In genomic region chr1:131828297-131829126, GRCm38 (mm10) we compare ENCODE assay signal across 8 mouse cellular contexts. TPM values are rescaled to one million over a fixed set of nuclear protein-coding genes. Genes with fewer than 3 reads are reported as not detected.
A peak's percentile ranks its signal among the peaks of the same experiment; 100 is the strongest.
DNase-seq lines count a peak whose midpoint lies in the region; ATAC-seq and TF ChIP-seq lines count a peak whose summit lies in the region.

No protein-coding gene starts in this region.

- in situ Hi-C loops in CH12.LX (cut with MboI; ENCODE audit: low pct_ligation_motif_present, low pct_unique_long_range_greater_than_20kb, low sequenced_read_pairs): loop anchor here (25.0 kb wide), 1 partner anchor 116 kb away; no protein-coding TSS in a partner anchor

- ATAC-seq in heart, embryonic 15.5 days (replicated peaks; ENCODE audit: insufficient number of reproducible peaks, insufficient read depth, low FRiP score, low read depth): peak; percentile 54
- peak; percentile 71 for ATAC-seq in liver, embryonic 11.5 days (replicated peaks; ENCODE audit: low FRiP score)
- ATAC-seq in neural tube, embryonic 13.5 days (ENCODE audit: low read depth): peak; percentile 70; the same call in 1 of the 2 replicates

- H3K4me1 ChIP-seq in kidney, adult 2 months (ENCODE audit: control insufficient read depth, insufficient read depth, low read length): no peaks in the 10 kb centered on the region; the same call in 1 of the 2 replicates
- peaks cover 11 to 74% of the 10 kb centered on the region in 2 experiments for H3K4me1 ChIP-seq in CH12.LX (ENCODE audit: control insufficient read depth in 1 of 2, insufficient read depth in 2 of 2)
- peaks cover 12% of the 10 kb centered on the region for H3K4me1 ChIP-seq in heart, embryonic 15.5 days (replicated peaks)
- peaks cover 3% of the 10 kb centered on the region; the same call in 1 of the 2 replicates for H3K4me1 ChIP-seq in liver, embryonic 11.5 days (replicated peaks; ENCODE audit: control insufficient read depth, insufficient read depth, low read length)
- H3K4me1 ChIP-seq in neural tube, embryonic 13.5 days (replicated peaks): peaks cover 52% of the 10 kb centered on the region

- H3K27ac ChIP-seq in kidney, adult 2 months (ENCODE audit: insufficient read depth, low read depth, low read length): peak overlapping the region; percentile 61
- peak overlapping the region; percentile 67 for H3K27ac ChIP-seq in CH12.LX (ENCODE audit: insufficient read depth, low read depth)
- H3K27ac ChIP-seq in heart, embryonic 15.5 days: peak overlapping the region; percentile 86
- peak overlapping the region; percentile 58 for H3K27ac ChIP-seq in liver, embryonic 11.5 days (ENCODE audit: low read depth, low read length)
- H3K27ac ChIP-seq in neural tube, embryonic 13.5 days (replicated peaks): peak overlapping the region; percentile 83; the same call in 1 of the 2 replicates

- H3K79me2 ChIP-seq in CH12.LX (replicated peaks; ENCODE audit: control insufficient read depth, extremely low read depth, insufficient read depth, poor library complexity, severe bottlenecking): no peaks in the 10 kb centered on the region; the same call in 1 of the 2 replicates

- dilution Hi-C loops in CH12.LX (cut with MboI; ENCODE audit: extremely low pct_ligation_motif_present, extremely low pct_unique_long_range_greater_than_20kb, low sequenced_read_pairs): no loop called here

- H3K9ac ChIP-seq in CH12.LX (ENCODE audit: insufficient read depth, low read depth): peak overlapping the region; percentile 89
- H3K9ac ChIP-seq in heart, embryonic 15.5 days: peak overlapping the region; percentile 77
- peak overlapping the region; percentile 86 for H3K9ac ChIP-seq in liver, embryonic 11.5 days (ENCODE audit: low read depth, low read length)
- H3K9ac ChIP-seq in neural tube, embryonic 13.5 days: peak overlapping the region; percentile 77

- H3K4me3 ChIP-seq in kidney, adult 2 months (ENCODE audit: insufficient read depth, low read depth, low read length): peak overlapping the region; percentile 65
- H3K4me3 ChIP-seq in CH12.LX (replicated peaks in 1 of 3; ENCODE audit: low read depth in 2 of 3, low read length in 2 of 3, poor library complexity in 1 of 3): peak overlapping the region; percentile 79 to 95 (median 85)
- peak overlapping the region; percentile 86 for H3K4me3 ChIP-seq in heart, embryonic 15.5 days
- H3K4me3 ChIP-seq in liver, embryonic 11.5 days (ENCODE audit: low read depth, low read length): peak overlapping the region; percentile 81
- peak overlapping the region; percentile 76 for H3K4me3 ChIP-seq in neural tube, embryonic 13.5 days

- no peak for TF ChIP-seq RAD21 in CH12.LX (IDR thresholded peaks at IDR 0.05; ENCODE audit: low read depth, low read length)

- peak; percentile 29 for DNase-seq in kidney, adult 2 months
- no peak for DNase-seq in kidney, adult 11 months
- DNase-seq in CH12.LX (ENCODE audit: extremely low read depth): peak; percentile 24
- peak; percentile 60 for DNase-seq in brain, embryonic 14.5 days (ENCODE audit: low read depth)
- DNase-seq in liver, embryonic 11.5 days (ENCODE audit: low spot score): peak; percentile 76
- no peak for DNase-seq in ovary, postnatal 14 days (ENCODE audit: low spot score)

- WGBS in kidney, adult 2 months: 3% methylated on average over 22 of the region's 22 CpGs
- 1% methylated on average over 22 of the region's 22 CpGs for WGBS in heart, embryonic 15.5 days
- 2% methylated on average over 21 of the region's 22 CpGs for WGBS in liver, embryonic 11.5 days
- WGBS in neural tube, embryonic 13.5 days: 3% methylated on average over 21 of the region's 22 CpGs

- no peaks in the 10 kb centered on the region for H3K27me3 ChIP-seq in kidney, adult 2 months (replicated peaks; ENCODE audit: control insufficient read depth, insufficient read depth, low read length)
- H3K27me3 ChIP-seq in CH12.LX (replicated peaks): peaks cover 2% of the 10 kb centered on the region
- H3K27me3 ChIP-seq in heart, embryonic 15.5 days: no peaks in the 10 kb centered on the region
- no peaks in the 10 kb centered on the region for H3K27me3 ChIP-seq in liver, embryonic 11.5 days (replicated peaks; ENCODE audit: control insufficient read depth, insufficient read depth, low read length)
- H3K27me3 ChIP-seq in neural tube, embryonic 13.5 days: 0 out of 2 replicates have a peak, but pooled peaks cover 4% of the 10 kb centered on the region

- no peak for TF ChIP-seq POLR2A in kidney, adult 2 months (IDR thresholded peaks at IDR 0.05; ENCODE audit: low read depth, low read length)
- no peak for TF ChIP-seq POLR2A in CH12.LX (IDR thresholded peaks at IDR 0.05; ENCODE audit: low read depth, low read length)
- TF ChIP-seq POLR2A in brain, embryonic 14.5 days (IDR thresholded peaks at IDR 0.05; ENCODE audit: borderline replicate concordance, extremely low read depth, insufficient read depth, insufficient read length, poor library complexity, severe bottlenecking): no peak

- H3K36me3 ChIP-seq in kidney, adult 2 months (ENCODE audit: control insufficient read depth, insufficient read depth, low read length): no peaks in the 10 kb centered on the region
- H3K36me3 ChIP-seq in CH12.LX (replicated peaks in 1 of 2; ENCODE audit: control insufficient read depth in 1 of 2, insufficient read depth in 1 of 2, low read length in 1 of 2): peaks cover 14 to 40% of the 10 kb centered on the region in 2 experiments
- H3K36me3 ChIP-seq in heart, embryonic 15.5 days: no peaks in the 10 kb centered on the region; the same call in 1 of the 2 replicates
- H3K36me3 ChIP-seq in liver, embryonic 11.5 days (ENCODE audit: control insufficient read depth, insufficient read depth, low read length): peaks cover 3% of the 10 kb centered on the region; the same call in 1 of the 2 replicates
- peaks cover 7% of the 10 kb centered on the region; the same call in 1 of the 2 replicates for H3K36me3 ChIP-seq in neural tube, embryonic 13.5 days

- no peaks in the 10 kb centered on the region for H3K9me3 ChIP-seq in CH12.LX (replicated peaks; ENCODE audit: low read length)
- no peaks in the 10 kb centered on the region for H3K9me3 ChIP-seq in heart, embryonic 15.5 days (replicated peaks)
- no peaks in the 10 kb centered on the region for H3K9me3 ChIP-seq in liver, embryonic 11.5 days (ENCODE audit: control insufficient read depth, low read length)
- no peaks in the 10 kb centered on the region for H3K9me3 ChIP-seq in neural tube, embryonic 13.5 days

- H3K4me2 ChIP-seq in CH12.LX (ENCODE audit: insufficient read depth, low read depth, poor library complexity, severe bottlenecking): peak overlapping the region; percentile 91
- peak overlapping the region; percentile 75 for H3K4me2 ChIP-seq in heart, embryonic 15.5 days
- H3K4me2 ChIP-seq in liver, embryonic 11.5 days: peak overlapping the region; percentile 94
- H3K4me2 ChIP-seq in neural tube, embryonic 13.5 days: peak overlapping the region; percentile 76

- TF ChIP-seq EP300 in CH12.LX (IDR thresholded peaks at IDR 0.05; ENCODE audit: low read length): no peak

- no peak for TF ChIP-seq CTCF in kidney, adult 2 months (conservative IDR thresholded peaks at IDR 0.05; ENCODE audit: insufficient read depth, insufficient read length, low read depth, low read length)
- no peak for TF ChIP-seq CTCF in CH12.LX (conservative IDR thresholded peaks at IDR 0.05 in 1 of 2, IDR thresholded peaks at IDR 0.05 in 1 of 2; ENCODE audit: low read depth in 2 of 2, low read length in 2 of 2)
- TF ChIP-seq CTCF in brain, embryonic 14.5 days (IDR thresholded peaks at IDR 0.05; ENCODE audit: borderline replicate concordance, extremely low read depth, insufficient read depth, insufficient read length): no peak

TF ChIP-seq in CH12.LX, 34 proteins besides CTCF, POLR2A, EP300 and RAD21:
- TF ChIP-seq ZNF384 (IDR thresholded peaks at IDR 0.05; ENCODE audit: low read depth, low read length): peak; percentile 61
- 0 out of 2 replicates have a peak, but pooled peaks have one; percentile 6 for TF ChIP-seq NRF1 (IDR thresholded peaks at IDR 0.05; ENCODE audit: low read depth, low read length)
- TF ChIP-seq MAX (IDR thresholded peaks at IDR 0.05; ENCODE audit: low read length): no peak
- TF ChIP-seq SIN3A (IDR thresholded peaks at IDR 0.05; ENCODE audit: low read length): 0 out of 2 replicates have a peak, but pooled peaks have one; percentile 4
- 0 out of 2 replicates have a peak, but pooled peaks have one; percentile 25 for TF ChIP-seq MAZ (IDR thresholded peaks at IDR 0.05; ENCODE audit: low read depth, low read length)
- no peak for TF ChIP-seq POLR2AphosphoS2 (IDR thresholded peaks at IDR 0.05; ENCODE audit: low read depth, low read length)

RNA-seq across cellular contexts. Expression of gene Slc41a1, which starts 1.2 kb away (rescaled TPM):
- polyA plus RNA-seq in kidney, adult 2 months (2012; rRNA removed): 22.4 and 27.8 TPM in 2 replicates
- 8.8 and 10.4 TPM in 2 replicates for total RNA-seq in CH12.LX (2012; rRNA removed)
- total RNA-seq in CH12.LX (2014; rRNA removed): 5.2 and 6.3 TPM in 2 replicates
- 9.4 and 10.7 TPM in 2 replicates for polyA plus RNA-seq in CH12.LX (2012; ENCODE audit: insufficient read length, low read depth)
- 21.9 and 25.4 TPM in 2 replicates for polyA plus RNA-seq in brain, embryonic 14.5 days (2012; rRNA removed)
- 8.9 and 11.4 TPM in 2 replicates for polyA plus RNA-seq in heart, embryonic 15.5 days (2015; fragmentation: Nextera tagmentation; extraction: Ambion mirVana)
- polyA plus RNA-seq in liver, embryonic 11.5 days (2014; fragmentation: Nextera tagmentation; extraction: Ambion mirVana): 5.2 and 5.6 TPM in 2 replicates
- 13.0 and 13.9 TPM in 2 replicates for polyA plus RNA-seq in neural tube, embryonic 13.5 days (2015; fragmentation: Nextera tagmentation; extraction: Ambion mirVana)

RNA-seq across cellular contexts. Expression of gene Pm20d1, which starts 31.3 kb away (rescaled TPM):
- 26.3 and 27.7 TPM in 2 replicates for polyA plus RNA-seq in kidney, adult 2 months (2012; rRNA removed)
- 0.17 and 0.29 TPM in 2 replicates for total RNA-seq in CH12.LX (2012; rRNA removed)
- total RNA-seq in CH12.LX (2014; rRNA removed): 0.09 and 0.21 TPM in 2 replicates
- polyA plus RNA-seq in CH12.LX (2012; ENCODE audit: insufficient read length, low read depth): 0.19 and 0.53 TPM in 2 replicates
- polyA plus RNA-seq in brain, embryonic 14.5 days (2012; rRNA removed): 0.19 and 0.43 TPM in 2 replicates
- 1.4 and 1.8 TPM in 2 replicates for polyA plus RNA-seq in heart, embryonic 15.5 days (2015; fragmentation: Nextera tagmentation; extraction: Ambion mirVana)
- 2.8 and 4.6 TPM in 2 replicates for polyA plus RNA-seq in liver, embryonic 11.5 days (2014; fragmentation: Nextera tagmentation; extraction: Ambion mirVana)
- polyA plus RNA-seq in neural tube, embryonic 13.5 days (2015; fragmentation: Nextera tagmentation; extraction: Ambion mirVana): 0.14 and 0.29 TPM in 2 replicates

RNA-seq across cellular contexts. Expression of gene Rab29, which starts 38.5 kb away (rescaled TPM):
- 27.0 and 33.8 TPM in 2 replicates for polyA plus RNA-seq in kidney, adult 2 months (2012; rRNA removed)
- total RNA-seq in CH12.LX (2012; rRNA removed) (10.8 and 11.5 TPM in 2 replicates), CH12.LX (2014; rRNA removed) (16.4 and 17.8 TPM in 2 replicates)
- 14.8 and 15.6 TPM in 2 replicates for polyA plus RNA-seq in CH12.LX (2012; ENCODE audit: insufficient read length, low read depth)
- polyA plus RNA-seq in brain, embryonic 14.5 days (2012; rRNA removed): 7.3 and 7.8 TPM in 2 replicates
- polyA plus RNA-seq in heart, embryonic 15.5 days (2015; fragmentation: Nextera tagmentation; extraction: Ambion mirVana): 17.3 and 19.3 TPM in 2 replicates
- polyA plus RNA-seq in liver, embryonic 11.5 days (2014; fragmentation: Nextera tagmentation; extraction: Ambion mirVana): 20.4 and 20.6 TPM in 2 replicates
- polyA plus RNA-seq in neural tube, embryonic 13.5 days (2015; fragmentation: Nextera tagmentation; extraction: Ambion mirVana): 10.5 and 11.4 TPM in 2 replicates

Comparison
In these comparisons a context has a peak if more than half of its experiments do, and no peak if none do; other contexts are left out.
1. DNase-seq: peak in kidney, adult 2 months (single experiment), CH12.LX (single experiment), brain, embryonic 14.5 days (single experiment) and liver, embryonic 11.5 days (single experiment); none in kidney, adult 11 months (single experiment) and ovary, postnatal 14 days (single experiment).
2. Peak in every context shown above with its lines, with median percentiles within 50 percentile points of each other: H3K27ac ChIP-seq, H3K4me3 ChIP-seq, H3K4me2 ChIP-seq, H3K9ac ChIP-seq and ATAC-seq.